Mouse (Mus musculus): ENCODE data around the gene Ttc28.

DNA sequence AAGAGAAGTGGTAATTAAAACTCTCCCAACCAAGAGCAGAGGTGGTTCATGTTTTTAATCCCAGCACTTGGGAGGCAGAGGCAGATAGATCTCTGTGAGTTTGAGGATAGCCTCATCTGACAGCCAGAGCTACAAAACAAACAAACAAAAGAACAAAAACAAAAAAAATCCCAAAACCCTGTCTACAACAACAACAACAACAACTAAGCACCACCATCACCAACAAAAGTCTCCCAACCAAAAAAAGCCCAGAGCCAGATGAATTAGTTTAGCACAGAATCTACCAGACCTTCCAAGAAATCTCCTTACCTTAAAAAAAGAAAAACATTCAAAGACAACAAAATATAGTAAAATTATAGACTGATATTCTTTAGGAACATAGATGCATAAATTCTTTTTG lies 20.7 kb downstream of the Ttc28 start:
- TF ChIP-seq CTCF (IDR thresholded peaks at IDR 0.05; ENCODE audit: low read depth, low read length) (no peak), POLR2A (IDR thresholded peaks at IDR 0.05; ENCODE audit: extremely low read depth, insufficient read depth, low read length) (no peak)
